Mouse (Mus musculus) embryonic facial prominence, embryonic 13.5 days (tissue): ENCODE data around the gene Mprip. TPM values are rescaled to one million over a fixed set of nuclear protein-coding genes. Genes with fewer than 3 reads are reported as not detected.

Experiments used
- ATAC-seq: fragments of 200-750 bp; cut with Nextera tagmentation; 2 replicates; pipeline ENCODE4 v1.8.0; 2017; ENCODE audit warnings: low read depth; ENCODE audit not compliant: insufficient number of reproducible peaks, insufficient read depth, low FRiP score, low TSS enrichment
- H3K27ac ChIP-seq: fragments of 300-500 bp; sonication (generic); 2 replicates; pipeline ENCODE4 v1.5.1; 2015; ENCODE audit warnings: moderate library complexity, mild to moderate bottlenecking, inconsistent platforms
- H3K27me3 ChIP-seq: fragments of 300-500 bp; sonication (generic); 2 replicates; pipeline ENCODE4 v1.6.1; 2015; ENCODE audit warnings: mild to moderate bottlenecking, inconsistent platforms
- H3K36me3 ChIP-seq: fragments of 300-500 bp; sonication (generic); 2 replicates; pipeline ENCODE4 v1.6.1; 2015; ENCODE audit warnings: mild to moderate bottlenecking, inconsistent platforms
- H3K4me1 ChIP-seq: fragments of 300-500 bp; sonication (generic); 2 replicates; pipeline ENCODE4 v1.6.1; 2015; ENCODE audit warnings: inconsistent platforms
- H3K4me2 ChIP-seq: fragments of 300-500 bp; sonication (generic); 2 replicates; pipeline ENCODE4 v1.6.1; 2015; ENCODE audit warnings: moderate library complexity, mild to moderate bottlenecking, inconsistent platforms
- H3K4me3 ChIP-seq: fragments of 300-500 bp; sonication (generic); 2 replicates; pipeline ENCODE4 v1.5.1; 2015; ENCODE audit warnings: mild to moderate bottlenecking, inconsistent platforms
- H3K9ac ChIP-seq: fragments of 300-500 bp; sonication (generic); 2 replicates; pipeline ENCODE4 v1.6.1; 2015; ENCODE audit warnings: mild to moderate bottlenecking, inconsistent platforms
- H3K9me3 ChIP-seq: fragments of 300-500 bp; sonication (generic); 2 replicates; pipeline ENCODE4 v1.6.1; 2016; ENCODE audit warnings: inconsistent platforms
- WGBS: fragments of 180-500 bp; shearing (Covaris S2); methylation state at CpG from one replicate; pipeline ENCODE4 v1.1.7; 2015; ENCODE audit warnings: mixed read lengths; 5-methylcytosine and 5-hydroxymethylcytosine counted together
- polyA plus RNA-seq: library from polyadenylated mRNA; unstranded; fragments of >200 nt; fragmentation: Nextera tagmentation; extraction: Ambion mirVana; gene quantifications from 2 replicates; pipeline ENCODE4 v1.2.1, GENCODE M21; 2015

Gene Mprip
- polyA plus RNA-seq, 1 experiment from 2014 or later, result 40.0 TPM

DNA sequence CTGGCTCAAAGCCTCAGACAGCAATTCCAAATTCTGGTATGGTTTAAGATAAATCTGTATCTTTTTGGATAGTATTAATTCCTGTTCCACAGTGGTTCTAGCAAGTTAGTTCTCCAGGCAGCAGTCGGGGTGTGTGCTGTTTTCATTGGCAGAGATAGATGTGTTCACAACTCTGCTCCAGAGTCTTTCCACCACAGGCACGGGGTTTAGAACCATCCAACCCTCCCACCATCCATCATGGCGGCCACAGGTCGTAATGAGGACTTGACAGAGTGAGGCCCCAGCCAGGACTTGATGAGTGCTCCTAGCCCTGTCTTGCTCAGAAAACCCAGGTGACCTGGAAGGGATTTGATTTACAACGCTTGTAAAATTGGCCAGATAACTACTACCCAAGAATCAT is 19.0 kb downstream of the Mprip start:
- Histone ChIP-seq H3K27ac (no peak overlapping the region), H3K36me3 (peaks cover 22% of the 10 kb centered on the region)

DNA sequence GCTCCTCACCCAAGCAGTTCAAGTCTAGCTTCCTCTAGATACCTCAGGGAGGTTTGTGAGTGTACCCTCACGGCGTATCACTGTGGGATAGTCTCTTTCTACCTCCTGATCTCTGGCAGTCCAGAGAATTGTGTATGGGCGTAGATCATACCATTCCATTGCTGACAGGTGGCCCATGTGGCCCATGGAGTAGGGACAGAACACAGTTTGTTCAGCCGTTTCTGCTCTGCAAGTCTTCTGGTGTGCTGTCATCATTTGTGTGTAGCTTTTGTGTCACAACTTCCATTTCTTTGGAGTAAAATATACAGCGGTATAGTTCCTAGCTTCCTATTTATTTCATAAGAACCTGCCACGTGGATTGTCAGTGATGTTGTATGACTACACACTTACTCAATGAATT is 23.9 kb downstream of the Mprip start:
- 94% methylated on average over 6 of the region's 6 CpGs for WGBS
- ATAC-seq, result no peak

More for the DNA sequence above, 19.0 kb downstream of the Mprip start:
- Histone ChIP-seq H3K27me3 (no peaks in the 10 kb centered on the region), H3K4me3 (no peak overlapping the region), H3K9ac (no peak overlapping the region), H3K9me3 (no peaks in the 10 kb centered on the region), H3K4me1 (0 out of 2 replicates have a peak, but pooled peaks cover 7% of the 10 kb centered on the region), H3K4me2 (no peak overlapping the region)
- WGBS, result 92% methylated on average over 5 of the region's 5 CpGs
- ATAC-seq, result no peak

DNA sequence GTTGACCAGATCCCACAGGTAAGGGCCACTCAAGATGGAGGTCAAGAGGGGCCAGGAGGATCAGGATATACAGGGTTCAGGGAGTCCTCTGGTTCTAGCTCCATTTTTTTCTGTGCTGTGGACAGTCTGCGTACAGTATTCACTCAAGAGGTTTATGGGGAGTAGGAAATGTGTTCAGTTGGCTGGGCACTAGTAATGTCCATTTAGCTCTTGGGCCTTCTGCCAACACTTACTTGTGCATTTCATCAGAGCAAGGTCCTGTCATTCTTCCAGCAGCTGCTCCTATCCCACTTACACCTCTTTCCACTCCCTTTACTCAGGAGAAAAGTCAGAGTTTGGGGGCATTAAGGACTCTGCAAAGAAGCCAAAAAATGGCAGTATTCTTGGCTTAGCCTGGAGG is 33.4 kb downstream of the Mprip start:
- Histone ChIP-seq H3K4me2 (no peak overlapping the region), H3K27ac (no peak overlapping the region), H3K4me1 (peaks cover 9% of the 10 kb centered on the region), H3K27me3 (no peaks in the 10 kb centered on the region), H3K4me3 (no peak overlapping the region), H3K36me3 (peaks cover 36% of the 10 kb centered on the region), H3K9ac (no peak overlapping the region), H3K9me3 (no peaks in the 10 kb centered on the region)
- WGBS, result 100% methylated on average over 1 of the region's 1 CpGs
- ATAC-seq, result no peak

More for the DNA sequence above, 23.9 kb downstream of the Mprip start:
- Histone ChIP-seq H3K4me1 (0 out of 2 replicates have a peak, but pooled peaks cover 7% of the 10 kb centered on the region), H3K4me3 (no peak overlapping the region), H3K9me3 (no peaks in the 10 kb centered on the region), H3K9ac (no peak overlapping the region), H3K27ac (no peak overlapping the region), H3K27me3 (no peaks in the 10 kb centered on the region), H3K4me2 (no peak overlapping the region), H3K36me3 (peaks cover 9% of the 10 kb centered on the region; the same call in 1 of the 2 replicates)

DNA sequence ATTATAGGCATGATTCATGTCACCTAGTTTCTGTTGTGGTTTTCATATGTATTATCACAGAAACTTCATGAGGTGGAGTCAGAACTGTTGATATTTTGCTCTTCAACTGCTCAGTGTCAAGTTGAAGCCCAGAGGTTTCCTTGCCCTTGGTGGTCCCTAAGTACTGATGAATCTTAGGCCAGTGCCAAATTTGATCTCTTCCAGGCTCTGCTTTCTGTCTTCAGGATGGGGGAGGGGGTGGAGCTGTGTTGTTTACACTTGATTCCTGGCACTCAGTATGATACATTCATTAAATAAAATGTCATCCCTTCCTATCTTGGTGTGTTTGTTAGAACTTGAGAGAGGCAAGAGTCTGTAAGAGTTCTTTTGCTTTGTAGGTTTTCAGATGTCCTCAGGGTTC is 34.4 kb downstream of the Mprip start:
- Histone ChIP-seq H3K27ac (no peak overlapping the region), H3K4me3 (no peak overlapping the region), H3K4me2 (no peak overlapping the region), H3K36me3 (peaks cover 41% of the 10 kb centered on the region), H3K27me3 (no peaks in the 10 kb centered on the region), H3K4me1 (peaks cover 9% of the 10 kb centered on the region), H3K9me3 (no peaks in the 10 kb centered on the region), H3K9ac (no peak overlapping the region)
- ATAC-seq, result no peak

DNA sequence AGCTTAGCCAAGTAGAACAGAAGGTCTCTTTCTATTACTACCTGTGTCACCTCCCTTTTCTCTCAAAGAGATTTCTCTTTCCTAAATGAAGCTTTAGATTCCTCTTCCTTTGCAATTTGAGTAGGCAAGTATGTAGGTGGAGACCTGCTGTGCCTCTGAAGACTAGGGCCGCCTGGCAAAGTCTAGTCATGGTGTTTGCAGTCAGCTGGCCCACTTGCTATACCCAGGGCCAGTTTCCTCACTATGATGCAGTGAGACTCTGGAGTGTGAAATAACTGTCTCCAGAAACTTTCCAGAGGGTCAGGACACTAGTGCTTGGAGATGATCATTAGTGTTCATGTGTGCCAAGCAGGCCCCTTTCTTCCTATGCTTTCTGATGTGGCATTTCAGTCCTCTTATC is 36.5 kb downstream of the Mprip start:
- no peaks in the 10 kb centered on the region for H3K27me3 ChIP-seq
- no peaks in the 10 kb centered on the region for H3K9me3 ChIP-seq
- no peak overlapping the region for H3K27ac ChIP-seq
- ATAC-seq, result no peak
- WGBS, result 81% methylated on average over 1 of the region's 1 CpGs
- H3K4me1 ChIP-seq, result peaks cover 9% of the 10 kb centered on the region
- no peak overlapping the region for H3K4me3 ChIP-seq
- H3K4me2 ChIP-seq, result no peak overlapping the region
- H3K9ac ChIP-seq, result no peak overlapping the region
- H3K36me3 ChIP-seq, result peaks cover 57% of the 10 kb centered on the region

DNA sequence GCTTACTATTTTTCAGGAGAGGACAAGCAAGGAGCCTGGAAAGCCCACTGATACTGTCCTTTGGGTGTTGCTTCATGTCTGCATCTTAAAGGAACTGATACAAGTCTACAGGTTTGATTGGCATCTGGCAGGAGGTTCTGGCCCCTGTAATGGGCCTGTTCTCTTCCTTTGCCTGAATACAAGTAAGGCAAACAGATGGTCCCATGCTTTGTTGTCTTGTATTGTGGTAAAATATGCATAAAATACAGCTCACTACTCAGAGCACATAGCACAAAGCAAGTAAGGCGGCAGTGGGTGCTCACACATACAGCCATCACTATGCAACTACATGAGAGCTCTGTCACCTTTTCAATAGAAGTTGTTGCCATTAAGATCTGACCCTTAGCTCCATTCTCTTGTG is 39.7 kb downstream of the Mprip start:
- Histone ChIP-seq H3K9me3 (no peaks in the 10 kb centered on the region), H3K9ac (no peak overlapping the region), H3K36me3 (peaks cover 69% of the 10 kb centered on the region), H3K27me3 (no peaks in the 10 kb centered on the region), H3K4me3 (no peak overlapping the region), H3K4me1 (peaks cover 14% of the 10 kb centered on the region), H3K27ac (no peak overlapping the region), H3K4me2 (no peak overlapping the region)
- 90% methylated on average over 1 of the region's 1 CpGs for WGBS
- no peak for ATAC-seq

DNA sequence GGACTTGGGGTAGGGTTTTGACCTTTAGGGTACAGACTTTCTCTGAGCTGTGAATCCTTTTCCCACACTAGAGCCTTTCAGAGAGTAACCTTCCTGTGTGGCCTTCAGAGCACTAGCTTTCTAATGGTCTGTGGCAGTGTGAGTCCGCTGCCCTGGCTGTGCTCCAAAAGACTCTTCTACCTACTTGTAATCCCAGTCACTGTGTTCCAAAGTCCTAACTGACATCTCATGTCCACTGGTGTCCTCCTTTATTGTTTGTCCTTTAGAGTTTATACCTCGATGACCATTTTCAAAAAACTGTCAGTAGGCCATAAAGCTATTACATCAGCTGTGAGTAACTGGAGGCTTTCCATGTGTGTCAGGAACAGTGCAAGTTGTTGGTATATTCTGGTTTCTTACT is 44.0 kb downstream of the Mprip start:
- H3K4me2 ChIP-seq, result no peak overlapping the region

DNA sequence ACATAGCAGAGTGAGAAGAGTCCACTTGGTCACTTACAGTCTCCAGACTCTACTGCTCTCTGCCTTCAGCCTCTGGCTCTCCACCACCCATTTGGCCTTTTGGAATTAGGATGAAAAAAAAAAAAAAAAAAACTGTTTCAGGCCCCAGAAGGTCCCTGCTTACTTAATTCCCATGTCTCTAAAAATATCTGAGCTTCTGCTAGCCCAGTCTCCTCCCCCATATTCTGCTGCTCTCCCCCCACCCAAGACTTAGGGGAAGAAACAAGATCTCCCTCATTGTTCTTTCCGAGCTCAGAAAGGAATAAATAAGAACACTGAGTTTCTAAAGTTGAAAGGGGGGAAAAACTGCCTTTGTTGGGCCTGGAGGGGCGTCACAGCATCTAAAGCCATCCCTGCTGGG is 46.4 kb downstream of the Mprip start:
- H3K27me3 ChIP-seq, result no peaks in the 10 kb centered on the region
- H3K4me1 ChIP-seq, result peaks cover 46% of the 10 kb centered on the region
- H3K4me2 ChIP-seq, result peak overlapping the region; percentile 43
- H3K27ac ChIP-seq, result peak overlapping the region; percentile 92
- peaks cover 17% of the 10 kb centered on the region; the same call in 1 of the 2 replicates for H3K36me3 ChIP-seq
- H3K9ac ChIP-seq, result no peak overlapping the region
- WGBS, result 20% methylated on average over 2 of the region's 2 CpGs
- H3K4me3 ChIP-seq, result no peak overlapping the region
- H3K9me3 ChIP-seq, result no peaks in the 10 kb centered on the region
- no peak for ATAC-seq

More for the DNA sequence above, 44.0 kb downstream of the Mprip start:
- no peaks in the 10 kb centered on the region for H3K9me3 ChIP-seq
- H3K4me1 ChIP-seq, result peaks cover 41% of the 10 kb centered on the region
- no peak overlapping the region for H3K27ac ChIP-seq
- no peak overlapping the region for H3K4me3 ChIP-seq
- peaks cover 36% of the 10 kb centered on the region for H3K36me3 ChIP-seq
- no peaks in the 10 kb centered on the region for H3K27me3 ChIP-seq
- 88% methylated on average over 2 of the region's 2 CpGs for WGBS
- ATAC-seq, result no peak
- no peak overlapping the region for H3K9ac ChIP-seq

DNA sequence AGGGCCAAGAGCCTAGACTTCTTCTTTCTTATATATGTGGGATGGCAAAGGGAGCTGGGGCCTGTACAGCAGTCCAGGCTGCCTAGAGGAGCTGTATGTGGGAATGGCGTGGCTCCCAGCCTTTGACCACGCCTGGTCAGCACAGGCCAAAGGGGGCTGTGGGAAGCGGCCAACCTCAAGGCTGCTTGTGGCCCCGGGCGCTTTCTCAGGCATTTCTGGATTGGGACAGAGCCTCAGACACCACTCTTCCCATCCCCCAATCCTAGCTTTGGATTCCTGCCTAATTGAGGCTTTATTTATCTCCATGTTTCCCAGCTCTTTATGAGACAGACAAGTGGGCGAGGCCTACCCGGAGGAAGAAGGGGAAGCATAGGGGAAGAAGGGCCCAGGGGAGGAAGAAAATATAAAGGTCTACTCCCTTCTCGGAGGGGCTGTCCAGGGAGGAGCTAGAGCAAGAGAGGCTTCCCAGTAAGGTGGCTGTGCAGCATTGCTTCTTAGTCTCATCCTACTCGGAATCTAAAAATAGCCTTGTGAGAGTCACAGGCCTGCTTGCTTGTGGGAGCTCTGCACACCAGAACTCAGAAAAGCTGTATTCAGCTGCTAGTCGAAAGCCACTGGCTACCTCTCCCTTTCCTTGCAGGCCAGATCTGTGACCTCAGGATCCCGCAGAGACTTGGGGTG is 47.0 kb downstream of the Mprip start:
- Histone ChIP-seq H3K4me2 (peak overlapping the region; percentile 43), H3K27me3 (no peaks in the 10 kb centered on the region), H3K27ac (peak overlapping the region; percentile 92), H3K4me3 (no peak overlapping the region), H3K36me3 (0 out of 2 replicates have a peak, but pooled peaks cover 13% of the 10 kb centered on the region), H3K9ac (peak overlapping the region; percentile 57), H3K9me3 (no peaks in the 10 kb centered on the region), H3K4me1 (peaks cover 46% of the 10 kb centered on the region)
- WGBS, result 29% methylated on average over 11 of the region's 11 CpGs
- ATAC-seq, result 0 out of 2 replicates have a peak, but pooled peaks have one; percentile 43

DNA sequence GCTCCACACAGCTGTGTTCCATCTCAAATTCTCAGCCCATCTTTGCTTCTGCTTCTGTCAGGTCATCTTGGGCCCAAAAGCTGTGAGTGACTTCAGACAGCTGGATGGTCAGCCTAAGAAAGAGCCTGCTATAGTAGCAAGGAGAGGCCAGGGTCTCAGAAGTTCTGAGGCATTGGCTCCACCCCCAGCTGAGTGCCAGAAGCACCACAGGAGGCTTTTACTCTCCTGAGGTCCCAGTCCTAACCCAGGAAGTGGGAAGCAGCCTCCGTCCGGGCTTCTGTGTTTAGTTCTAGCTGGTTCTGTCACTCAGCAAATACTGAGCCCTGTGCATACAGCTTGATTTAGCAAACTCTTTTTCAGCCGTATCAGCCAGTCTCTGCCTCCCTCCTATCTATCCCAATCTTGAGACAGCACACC is 54.3 kb downstream of the Mprip start:
- Histone ChIP-seq H3K4me1 (peaks cover 6% of the 10 kb centered on the region; the same call in 1 of the 2 replicates), H3K4me3 (no peak overlapping the region), H3K9me3 (no peaks in the 10 kb centered on the region), H3K9ac (no peak overlapping the region), H3K27me3 (no peaks in the 10 kb centered on the region), H3K4me2 (no peak overlapping the region), H3K27ac (no peak overlapping the region), H3K36me3 (peaks cover 7% of the 10 kb centered on the region; the same call in 1 of the 2 replicates)
- WGBS, result 75% methylated on average over 3 of the region's 3 CpGs
- ATAC-seq, result no peak

DNA sequence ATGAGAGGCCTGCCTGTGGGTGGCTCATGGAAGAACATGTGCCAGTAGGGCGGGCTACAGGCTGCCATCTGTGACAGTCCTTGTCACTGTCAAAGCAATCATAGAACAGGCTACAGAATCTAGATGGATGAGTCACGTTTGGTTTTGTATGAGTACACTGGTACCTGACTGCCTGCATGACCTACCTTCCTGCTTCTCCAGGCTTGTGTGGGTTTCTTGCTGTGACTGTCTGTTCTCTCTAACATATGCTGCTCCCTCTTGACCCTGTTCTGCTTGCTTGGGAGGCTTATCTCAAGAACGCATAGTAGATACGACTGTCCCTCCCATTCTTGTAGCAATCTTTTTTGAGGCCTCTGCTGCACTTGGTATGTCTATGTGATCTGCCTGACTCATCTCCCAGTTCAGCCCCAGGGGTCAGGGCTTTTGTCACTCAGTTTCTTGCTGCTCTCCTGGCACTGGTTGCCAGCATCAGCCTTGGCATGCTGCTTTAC is 56.7 kb downstream of the Mprip start:
- no peak for ATAC-seq
- Histone ChIP-seq H3K4me1 (peaks cover 3% of the 10 kb centered on the region; the same call in 1 of the 2 replicates), H3K9me3 (no peaks in the 10 kb centered on the region), H3K36me3 (peaks cover 7% of the 10 kb centered on the region; the same call in 1 of the 2 replicates), H3K4me2 (no peak overlapping the region), H3K27me3 (no peaks in the 10 kb centered on the region), H3K9ac (no peak overlapping the region), H3K27ac (no peak overlapping the region), H3K4me3 (no peak overlapping the region)
- 92% methylated on average over 4 of the region's 4 CpGs for WGBS

DNA sequence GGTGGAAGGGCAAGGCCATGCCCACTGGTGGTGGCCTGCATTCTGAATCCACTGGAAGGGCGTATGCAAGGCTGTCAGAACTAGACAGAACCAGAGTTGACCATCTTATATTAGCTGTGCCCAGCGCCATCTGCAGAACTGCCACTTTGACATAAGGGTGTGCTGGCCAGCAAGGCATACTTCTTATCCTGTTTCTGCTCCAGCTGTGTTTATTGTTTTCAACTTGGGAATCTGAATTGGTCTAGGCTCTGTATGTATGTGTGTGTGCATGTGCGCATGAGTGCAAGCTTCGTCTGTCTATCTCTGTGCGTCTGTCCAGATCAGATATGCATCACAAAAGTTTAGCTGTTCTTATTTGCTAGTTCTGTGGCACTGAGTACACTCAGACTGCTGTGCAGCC is 58.1 kb downstream of the Mprip start:
- Histone ChIP-seq H3K4me2 (no peak overlapping the region), H3K4me3 (no peak overlapping the region), H3K9me3 (no peaks in the 10 kb centered on the region), H3K9ac (no peak overlapping the region), H3K4me1 (peaks cover 3% of the 10 kb centered on the region; the same call in 1 of the 2 replicates), H3K27me3 (no peaks in the 10 kb centered on the region), H3K36me3 (peaks cover 7% of the 10 kb centered on the region; the same call in 1 of the 2 replicates), H3K27ac (no peak overlapping the region)
- WGBS, result 85% methylated on average over 5 of the region's 5 CpGs
- ATAC-seq, result no peak
